Mouse (Mus musculus): Measurements from ENCODE around the gene Mslnl. TPM values are rescaled to one million over a fixed set of nuclear protein-coding genes. Genes with fewer than 3 reads are reported as not detected.
A peak's percentile ranks its signal among the peaks of the same experiment; 100 is the strongest.
"Not testable (repeated sequence)": the region's sequence is repeated elsewhere in the genome, so short reads cannot be mapped to it uniquely, and the experiment has no call there.

Mslnl gene
- polyA plus RNA-seq, 1 experiment from 2014 or later: not detected

- ATAC-seq (replicated peaks; ENCODE audit: insufficient number of reproducible peaks, insufficient read depth, low FRiP score, low read depth): no peak; the same call in 1 of the 2 replicates
- 7% methylated on average over 6 of the region's 6 CpGs for WGBS
- H3K36me3 ChIP-seq: peaks cover 9% of the 10 kb centered on the region; the same call in 1 of the 2 replicates
- peaks cover 16% of the 10 kb centered on the region for H3K4me1 ChIP-seq (replicated peaks)
- H3K9ac ChIP-seq: peak overlapping the region; percentile 52; the same call in 1 of the 2 replicates
- peaks cover 32% of the 10 kb centered on the region for H3K27me3 ChIP-seq
- no peak overlapping the region for H3K27ac ChIP-seq
- no peaks in the 10 kb centered on the region for H3K9me3 ChIP-seq (replicated peaks)
- H3K4me2 ChIP-seq: peak overlapping the region; percentile 86
- H3K4me3 ChIP-seq: peak overlapping the region; percentile 45
Observed at GRCm38 (mm10) chr17:25717691-25718090, 18.2 kb upstream of the Mslnl start.

- 93% methylated on average over 5 of the region's 5 CpGs for WGBS
- H3K4me3 ChIP-seq: no peak overlapping the region
- ATAC-seq (replicated peaks; ENCODE audit: insufficient number of reproducible peaks, insufficient read depth, low FRiP score, low read depth): no peak
- H3K27me3 ChIP-seq: peaks cover 24% of the 10 kb centered on the region
- H3K4me1 ChIP-seq (replicated peaks): peaks cover 18% of the 10 kb centered on the region
- H3K27ac ChIP-seq: no peak overlapping the region
- H3K4me2 ChIP-seq: no peak overlapping the region
- peaks cover 9% of the 10 kb centered on the region; the same call in 1 of the 2 replicates for H3K36me3 ChIP-seq
- H3K9ac ChIP-seq: no peak overlapping the region
- H3K9me3 ChIP-seq (replicated peaks): no peaks in the 10 kb centered on the region
Observed at GRCm38 (mm10) chr17:25721476-25721875, 14.4 kb upstream of the Mslnl start.

DNA sequence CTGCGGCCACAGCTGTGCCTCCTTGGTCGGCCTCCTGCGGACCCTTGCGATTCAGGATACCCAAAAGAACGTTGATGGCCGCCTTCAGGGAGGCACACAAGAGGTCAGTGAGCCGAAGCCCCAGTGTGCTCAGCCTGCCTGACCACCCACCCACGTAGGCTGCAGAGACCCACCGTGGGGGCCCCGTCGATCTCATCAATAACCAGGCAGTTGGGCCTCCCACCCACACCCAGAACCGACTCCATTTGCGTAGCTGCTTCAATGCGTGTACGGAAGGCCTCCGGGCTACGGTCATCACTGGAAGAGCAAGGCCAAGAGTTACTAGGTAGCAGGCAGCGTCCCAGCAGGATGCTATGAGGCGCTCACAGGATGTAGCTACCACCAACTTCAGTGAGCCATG is 12.4 kb upstream of the Mslnl start:
- H3K4me2 ChIP-seq: no peak overlapping the region
- peaks cover 19% of the 10 kb centered on the region for H3K4me1 ChIP-seq (replicated peaks)
- no peak overlapping the region for H3K4me3 ChIP-seq
- 94% methylated on average over 19 of the region's 19 CpGs for WGBS
- no peak overlapping the region for H3K9ac ChIP-seq
- H3K27ac ChIP-seq: no peak overlapping the region
- ATAC-seq (replicated peaks; ENCODE audit: insufficient number of reproducible peaks, insufficient read depth, low FRiP score, low read depth): no peak
- no peaks in the 10 kb centered on the region for H3K9me3 ChIP-seq (replicated peaks)
- H3K36me3 ChIP-seq: peaks cover 9% of the 10 kb centered on the region; the same call in 1 of the 2 replicates
- peaks cover 4% of the 10 kb centered on the region; the same call in 1 of the 2 replicates for H3K27me3 ChIP-seq

DNA sequence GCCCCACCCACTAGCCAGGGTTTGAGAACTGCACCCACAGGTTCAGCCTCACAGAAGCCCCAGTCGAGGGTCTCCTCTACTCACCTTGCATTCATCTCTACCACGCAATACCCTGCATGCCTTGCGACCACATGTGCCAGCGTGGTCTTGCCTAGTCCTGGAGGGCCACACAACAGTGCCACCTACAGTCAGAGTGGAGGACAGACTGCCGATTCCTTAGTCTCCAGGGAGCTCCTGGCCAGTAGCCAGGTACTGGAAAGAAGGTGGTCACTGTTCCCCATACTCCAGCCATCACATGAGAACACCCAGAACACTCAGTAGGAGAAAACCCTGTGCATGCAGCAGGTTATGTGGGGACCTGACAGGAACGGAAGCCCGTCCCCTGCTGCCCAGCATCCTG is 11.9 kb upstream of the Mslnl start:
- H3K4me1 ChIP-seq (replicated peaks): peaks cover 22% of the 10 kb centered on the region
- H3K4me3 ChIP-seq: no peak overlapping the region
- H3K36me3 ChIP-seq: peaks cover 9% of the 10 kb centered on the region; the same call in 1 of the 2 replicates
- WGBS: 77% methylated on average over 7 of the region's 7 CpGs
- no peaks in the 10 kb centered on the region for H3K9me3 ChIP-seq (replicated peaks)
- H3K4me2 ChIP-seq: no peak overlapping the region
- H3K27me3 ChIP-seq: no peaks in the 10 kb centered on the region
- H3K27ac ChIP-seq: no peak overlapping the region
- ATAC-seq (replicated peaks; ENCODE audit: insufficient number of reproducible peaks, insufficient read depth, low FRiP score, low read depth): no peak
- H3K9ac ChIP-seq: no peak overlapping the region

- ATAC-seq (replicated peaks; ENCODE audit: insufficient number of reproducible peaks, insufficient read depth, low FRiP score, low read depth): no peak
- H3K4me2 ChIP-seq: no peak overlapping the region
- H3K27ac ChIP-seq: no peak overlapping the region
- H3K36me3 ChIP-seq: peaks cover 8% of the 10 kb centered on the region; the same call in 1 of the 2 replicates
- no peak overlapping the region for H3K4me3 ChIP-seq
- H3K27me3 ChIP-seq: no peaks in the 10 kb centered on the region
- H3K4me1 ChIP-seq (replicated peaks): peaks cover 22% of the 10 kb centered on the region
- 79% methylated on average over 6 of the region's 6 CpGs for WGBS
- no peak overlapping the region for H3K9ac ChIP-seq
- no peaks in the 10 kb centered on the region for H3K9me3 ChIP-seq (replicated peaks)
Observed at GRCm38 (mm10) chr17:25725264-25725663, 10.6 kb upstream of the Mslnl start.

DNA sequence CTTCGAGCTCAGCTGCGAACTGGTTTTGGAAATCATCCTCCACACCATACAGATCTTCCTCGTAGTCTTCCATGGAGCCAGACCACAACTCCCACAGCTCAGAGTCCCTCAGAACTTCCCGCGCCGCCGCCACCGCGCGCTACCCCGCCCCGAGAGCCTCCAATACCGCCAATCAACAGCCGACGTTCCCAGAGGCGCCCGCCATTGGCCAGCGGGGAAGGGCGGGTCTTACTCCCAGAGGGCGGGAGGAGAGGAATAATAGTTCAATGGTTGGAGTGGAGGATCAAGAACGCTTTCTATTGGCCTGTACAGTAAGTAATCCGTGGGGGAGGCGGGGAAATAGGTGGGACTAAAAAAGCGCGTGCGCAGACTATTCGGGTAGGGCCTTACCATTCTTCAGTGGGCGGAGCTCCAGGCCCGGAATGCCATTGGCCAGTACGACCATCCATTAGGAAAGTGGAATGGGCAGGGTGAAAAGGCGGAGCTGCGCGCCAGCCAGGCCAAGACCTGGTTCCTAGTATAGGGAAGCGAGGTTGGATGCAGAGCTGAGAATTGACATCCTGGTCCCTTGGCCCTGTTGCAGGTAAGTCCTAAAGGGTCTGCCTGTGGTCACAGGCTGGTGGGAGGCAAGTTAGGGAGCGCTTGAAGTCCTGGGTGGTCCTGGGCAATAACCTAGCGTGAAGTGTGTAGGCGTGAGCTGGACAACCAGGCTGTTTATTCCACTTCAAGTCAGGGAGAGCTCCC is 8.4 kb upstream of the Mslnl start, which contains the start of the genes Chtf18 and Rpusd1:
Gene Chtf18, minus strand, starts transcription at position 155 of the 744 bp plus-strand sequence.
Gene Rpusd1, plus strand, starts transcription at position 406 of the 744 bp plus-strand sequence.
- H3K27ac ChIP-seq: no peak within 1 kb of the TSS
- no peaks in the 10 kb centered on the region; the same call in 1 of the 2 replicates for H3K36me3 ChIP-seq
- H3K27me3 ChIP-seq: no peaks in the 10 kb centered on the region
- peak within 1 kb of the TSS; percentile 63 for H3K4me3 ChIP-seq
- peak; percentile 99 for ATAC-seq (replicated peaks; ENCODE audit: insufficient number of reproducible peaks, insufficient read depth, low FRiP score, low read depth)
- under 1% methylated on average over 37 of the region's 37 CpGs for WGBS
- no peaks in the 10 kb centered on the region for H3K9me3 ChIP-seq (replicated peaks)
- peak within 1 kb of the TSS; percentile 97 for H3K4me2 ChIP-seq
- H3K9ac ChIP-seq: peak within 1 kb of the TSS; percentile 77
- H3K4me1 ChIP-seq (replicated peaks): peaks cover 22% of the 10 kb centered on the region

DNA sequence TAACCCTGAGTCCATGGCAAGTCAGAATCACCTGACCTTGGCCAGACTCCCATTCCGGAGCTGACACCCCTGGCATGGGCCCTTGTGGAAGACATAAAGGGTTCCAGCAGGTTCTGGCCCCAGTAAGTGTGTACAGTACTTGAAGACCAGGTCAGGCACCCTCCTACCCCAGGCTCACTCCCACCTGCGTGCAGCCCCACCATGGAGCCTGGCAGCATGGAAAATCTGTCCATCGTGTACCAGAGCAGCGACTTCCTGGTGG is 7.9 kb upstream of the Mslnl start:
- 17% methylated on average over 4 of the region's 4 CpGs for WGBS

GRCm38 (mm10) chr17:25732082-25732481 is 3.8 kb upstream of the Mslnl start:
- no peak overlapping the region for H3K4me2 ChIP-seq
- H3K27me3 ChIP-seq: no peaks in the 10 kb centered on the region
- H3K36me3 ChIP-seq: no peaks in the 10 kb centered on the region
- no peak overlapping the region for H3K4me3 ChIP-seq
- no peak for ATAC-seq (replicated peaks; ENCODE audit: insufficient number of reproducible peaks, insufficient read depth, low FRiP score, low read depth)
- H3K9me3 ChIP-seq (replicated peaks): no peaks in the 10 kb centered on the region
- peaks cover 10% of the 10 kb centered on the region for H3K4me1 ChIP-seq (replicated peaks)
- no peak overlapping the region for H3K9ac ChIP-seq
- no peak overlapping the region for H3K27ac ChIP-seq
- WGBS: 17% methylated on average over 2 of the region's 2 CpGs

More for the DNA sequence above, 7.9 kb upstream of the Mslnl start:
- Histone ChIP-seq H3K36me3 (no peaks in the 10 kb centered on the region; the same call in 1 of the 2 replicates), H3K27ac (no peak overlapping the region), H3K9ac (peak overlapping the region; percentile 77), H3K4me1 (replicated peaks) (peaks cover 22% of the 10 kb centered on the region), H3K4me3 (peak overlapping the region; percentile 63), H3K4me2 (peak overlapping the region; percentile 85), H3K9me3 (replicated peaks) (no peaks in the 10 kb centered on the region), H3K27me3 (no peaks in the 10 kb centered on the region)
- no peak for ATAC-seq (replicated peaks; ENCODE audit: insufficient number of reproducible peaks, insufficient read depth, low FRiP score, low read depth)

DNA sequence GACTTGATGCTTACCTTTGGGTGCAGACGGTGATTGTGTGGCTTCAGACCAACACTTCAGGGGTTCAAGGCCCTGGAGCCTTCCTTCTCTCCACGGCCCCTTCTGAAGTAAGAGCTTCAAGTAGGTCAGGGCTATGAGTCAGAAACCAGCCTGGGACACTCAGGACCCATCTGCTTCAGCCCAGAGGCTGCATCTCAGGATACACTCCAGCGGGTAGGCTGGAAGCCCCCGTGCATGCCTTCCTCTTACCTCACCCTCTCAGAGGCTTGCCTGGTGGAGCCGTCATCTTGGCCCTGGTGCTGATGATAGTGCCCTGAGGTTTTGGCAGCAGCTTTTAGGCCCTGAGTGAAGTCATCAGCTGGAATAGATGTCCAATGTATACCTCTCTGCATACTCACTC is 596 bp upstream of the Mslnl start:
- H3K27me3 ChIP-seq: no peaks in the 10 kb centered on the region
- no peak overlapping the region for H3K27ac ChIP-seq
- no peak overlapping the region for H3K4me3 ChIP-seq
- H3K4me2 ChIP-seq: no peak overlapping the region
- H3K4me1 ChIP-seq (replicated peaks): no peaks in the 10 kb centered on the region
- no peaks in the 10 kb centered on the region for H3K9me3 ChIP-seq (replicated peaks)
- 72% methylated on average over 5 of the region's 5 CpGs for WGBS
- no peak for ATAC-seq (replicated peaks; ENCODE audit: insufficient number of reproducible peaks, insufficient read depth, low FRiP score, low read depth)
- H3K9ac ChIP-seq: no peak overlapping the region
- H3K36me3 ChIP-seq: no peaks in the 10 kb centered on the region

GRCm38 (mm10) chr17:25738861-25739260 is 3.0 kb downstream of the Mslnl start:
- Histone ChIP-seq H3K9me3 (replicated peaks) (no peaks in the 10 kb centered on the region), H3K27ac (no peak overlapping the region), H3K9ac (no peak overlapping the region), H3K36me3 (no peaks in the 10 kb centered on the region), H3K4me3 (no peak overlapping the region), H3K27me3 (no peaks in the 10 kb centered on the region; the same call in 1 of the 2 replicates), H3K4me1 (replicated peaks) (no peaks in the 10 kb centered on the region), H3K4me2 (no peak overlapping the region)
- WGBS: 72% methylated on average over 7 of the region's 7 CpGs
- no peak for ATAC-seq (replicated peaks; ENCODE audit: insufficient number of reproducible peaks, insufficient read depth, low FRiP score, low read depth)

DNA sequence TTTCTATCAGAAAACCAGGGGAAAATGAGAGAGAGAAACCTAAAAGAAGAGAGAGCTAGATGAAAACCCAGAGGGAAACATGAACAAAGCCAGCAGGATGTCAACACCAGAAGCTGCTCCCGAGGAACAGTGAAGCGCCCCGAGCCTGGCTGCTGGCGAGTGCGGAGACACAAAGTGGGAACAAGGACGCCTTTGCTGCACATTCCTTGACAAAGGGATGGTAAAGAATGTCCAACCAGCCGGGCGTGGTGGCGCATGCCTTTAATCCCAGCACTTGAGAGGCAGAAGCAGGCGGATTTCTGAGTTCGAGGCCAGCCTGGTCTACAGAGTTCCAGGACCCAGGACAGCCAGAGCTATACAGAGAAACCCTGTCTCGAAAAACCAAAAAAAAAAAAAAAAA is 5.6 kb downstream of the Mslnl start:
- not testable (repeated sequence) for H3K4me1 ChIP-seq (replicated peaks); H3K4me2 ChIP-seq; H3K27ac ChIP-seq; H3K36me3 ChIP-seq; H3K4me3 ChIP-seq; ATAC-seq (replicated peaks; ENCODE audit: insufficient number of reproducible peaks, insufficient read depth, low FRiP score, low read depth); H3K27me3 ChIP-seq; H3K9ac ChIP-seq; H3K9me3 ChIP-seq (replicated peaks)
- 66% methylated on average over 12 of the region's 12 CpGs for WGBS

DNA sequence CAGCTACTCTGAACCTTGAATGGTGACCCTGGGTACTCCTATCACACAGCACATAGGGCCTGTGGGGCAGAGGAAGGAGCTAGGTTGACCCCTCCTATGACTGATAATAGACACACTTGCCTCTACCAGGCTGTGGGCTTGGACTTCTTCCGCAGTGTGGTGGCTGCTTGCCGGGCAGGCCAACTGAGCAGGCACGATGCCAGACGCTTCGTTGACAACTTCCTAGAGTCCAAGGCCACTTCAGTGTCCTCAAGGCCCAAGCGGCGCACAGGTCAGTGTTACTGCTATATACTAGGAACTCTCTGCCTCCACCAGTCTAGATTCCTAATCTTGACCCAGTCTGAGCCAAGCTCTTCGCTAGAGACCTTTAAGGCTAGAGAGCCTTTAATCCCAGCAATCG is 8.0 kb downstream of the Mslnl start:
- H3K27ac ChIP-seq: no peak overlapping the region
- no peak for ATAC-seq (replicated peaks; ENCODE audit: insufficient number of reproducible peaks, insufficient read depth, low FRiP score, low read depth)
- H3K27me3 ChIP-seq: peaks cover 5% of the 10 kb centered on the region
- no peaks in the 10 kb centered on the region for H3K4me1 ChIP-seq (replicated peaks)
- no peaks in the 10 kb centered on the region for H3K36me3 ChIP-seq
- no peak overlapping the region for H3K9ac ChIP-seq
- no peak overlapping the region for H3K4me3 ChIP-seq
- 88% methylated on average over 9 of the region's 9 CpGs for WGBS
- H3K4me2 ChIP-seq: no peak overlapping the region
- H3K9me3 ChIP-seq (replicated peaks): no peaks in the 10 kb centered on the region

All from heart, embryonic 15.5 days (tissue).